Mouse (Mus musculus) layer of hippocampus, adult 9-11 months (tissue): ENCODE measurements at regions not wholly inside any gene's neighbourhood (a gene's known extent, or its start where the extent isn't known, plus 50 kb on each side); places are given as distances from the start of the nearest gene placed in this dataset.

Experiments used
- DNase-seq: peaks from one replicate; pipeline ENCODE4 v3.0.0; 2022

DNA sequence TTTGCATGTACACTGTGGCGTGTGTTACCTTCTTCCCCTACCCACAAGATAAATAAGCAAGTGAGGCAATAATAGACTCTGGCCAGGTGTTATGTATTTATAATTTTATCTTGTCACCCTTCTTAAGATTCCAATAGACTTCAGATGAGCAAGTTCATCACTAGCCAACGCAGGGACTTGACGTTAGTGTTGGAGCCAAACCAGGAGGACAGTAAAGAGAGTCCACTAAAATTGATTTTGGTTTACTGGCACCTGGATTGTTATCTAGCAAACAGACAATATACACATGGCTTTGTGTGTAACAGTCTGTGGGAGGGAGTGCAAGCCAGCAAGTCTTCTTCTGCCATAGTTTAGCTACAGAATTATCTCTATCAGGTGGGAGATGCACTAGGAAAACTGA is 236.0 kb downstream of the Ndfip2 start:
- no peak for DNase-seq

DNA sequence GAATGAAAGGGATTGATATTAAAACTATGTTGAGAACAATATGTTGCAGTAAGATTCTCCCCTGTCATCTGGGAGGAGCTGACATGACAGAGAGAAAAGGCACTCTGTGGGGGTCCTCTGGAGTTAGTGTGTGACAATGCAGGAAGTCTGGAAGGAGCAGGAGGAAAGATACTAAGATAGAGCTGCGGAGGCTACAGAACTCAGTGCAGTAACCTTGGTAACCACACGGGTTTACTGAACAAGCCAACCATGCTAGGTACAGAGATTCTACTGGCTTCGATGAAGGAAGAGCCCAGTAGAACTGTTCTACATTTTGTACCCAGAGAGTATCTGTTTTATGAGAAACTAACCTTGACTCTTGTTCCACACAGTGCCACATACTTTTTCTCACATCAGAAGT is 231.8 kb downstream of the Ndfip2 start:
- no peak for DNase-seq

DNA sequence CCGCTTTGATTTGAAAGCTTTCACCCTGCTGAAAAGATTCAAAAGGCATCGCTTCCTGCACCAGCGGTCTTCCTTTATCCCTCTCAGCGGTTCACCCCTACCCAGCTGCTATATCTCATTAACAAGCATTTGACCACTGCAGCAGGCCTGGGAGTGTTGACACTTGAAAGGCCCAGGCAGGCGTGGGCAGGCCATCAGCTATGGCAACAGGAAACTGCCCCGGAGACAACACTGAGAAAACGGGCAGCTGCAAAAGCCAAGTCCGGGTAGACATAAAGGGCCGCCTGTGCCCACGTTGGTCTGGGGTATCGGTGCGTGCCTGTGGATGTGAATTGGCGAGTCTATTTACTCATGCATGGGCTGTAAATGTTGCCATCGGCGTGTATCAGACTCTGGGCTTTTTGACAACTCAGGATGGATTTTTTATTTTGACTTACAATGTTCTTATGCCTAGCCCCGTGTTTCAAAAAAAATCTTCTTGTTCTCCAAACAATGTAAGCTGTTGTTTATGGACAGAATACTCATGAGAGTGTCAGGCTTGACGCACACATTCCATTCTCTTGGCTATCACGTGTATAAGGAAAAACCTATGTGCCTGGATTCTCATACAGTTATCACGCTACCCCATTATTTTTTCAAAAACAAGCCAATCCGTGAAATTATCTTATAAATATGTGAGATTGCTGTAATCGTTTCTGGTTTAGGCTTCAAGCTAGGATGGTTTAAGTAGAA is 225.1 kb downstream of the Ndfip2 start:
- peak; percentile 36 for DNase-seq

DNA sequence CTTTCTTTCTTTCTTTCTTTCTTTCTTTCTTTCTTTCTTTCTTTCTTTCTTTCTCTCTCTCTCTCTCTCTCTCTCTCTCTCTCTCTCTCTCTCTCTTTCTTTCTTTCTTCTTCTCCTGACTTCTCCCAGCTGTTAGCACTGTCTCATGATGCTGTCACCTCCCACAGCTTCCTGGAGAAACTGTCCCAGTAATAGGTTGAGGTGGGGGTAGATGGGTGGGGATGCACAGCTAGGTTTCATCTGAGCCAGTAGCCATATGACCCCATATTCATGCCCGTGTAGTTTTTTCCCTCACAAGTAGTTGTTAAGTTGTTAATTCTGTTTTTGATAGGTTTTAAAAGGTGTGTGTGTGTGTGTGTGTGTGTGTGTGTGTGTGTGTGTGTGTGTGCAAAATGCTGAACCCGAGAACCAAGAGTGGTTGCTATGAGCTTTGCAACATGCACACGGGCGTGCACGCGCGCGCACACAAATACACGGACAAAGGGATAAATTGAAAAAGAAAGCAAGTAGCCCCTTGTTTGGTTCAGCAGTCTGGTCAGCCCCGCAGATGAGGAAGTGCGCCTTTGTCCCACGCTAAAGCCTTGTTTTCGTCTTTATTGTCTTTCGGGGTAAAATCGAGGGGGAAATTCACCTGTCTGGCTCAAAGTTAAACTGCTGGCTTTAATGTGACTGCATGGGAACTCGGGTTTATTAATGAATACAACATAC is 224.4 kb downstream of the Ndfip2 start:
- no peak for DNase-seq

DNA sequence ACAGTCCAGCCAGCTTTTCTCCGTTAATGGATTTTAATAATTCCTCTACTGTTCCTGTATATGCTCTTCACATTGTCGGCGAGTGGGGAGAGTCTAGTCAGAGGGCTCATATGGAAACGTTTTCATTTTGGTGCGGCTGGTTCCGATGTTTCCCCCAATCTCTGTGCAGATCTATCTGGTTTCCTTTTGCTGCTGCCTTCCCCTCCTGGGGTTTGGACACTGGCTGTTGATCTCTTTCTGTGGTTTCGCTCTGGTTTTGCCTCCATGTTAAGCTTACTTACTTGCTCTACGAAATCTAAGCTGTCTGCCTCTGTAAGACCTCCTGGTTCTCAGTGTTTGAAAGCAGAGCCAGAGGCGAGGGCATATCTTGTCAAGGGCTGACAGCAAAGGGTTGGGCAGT is 221.7 kb downstream of the Ndfip2 start:
- no peak for DNase-seq

DNA sequence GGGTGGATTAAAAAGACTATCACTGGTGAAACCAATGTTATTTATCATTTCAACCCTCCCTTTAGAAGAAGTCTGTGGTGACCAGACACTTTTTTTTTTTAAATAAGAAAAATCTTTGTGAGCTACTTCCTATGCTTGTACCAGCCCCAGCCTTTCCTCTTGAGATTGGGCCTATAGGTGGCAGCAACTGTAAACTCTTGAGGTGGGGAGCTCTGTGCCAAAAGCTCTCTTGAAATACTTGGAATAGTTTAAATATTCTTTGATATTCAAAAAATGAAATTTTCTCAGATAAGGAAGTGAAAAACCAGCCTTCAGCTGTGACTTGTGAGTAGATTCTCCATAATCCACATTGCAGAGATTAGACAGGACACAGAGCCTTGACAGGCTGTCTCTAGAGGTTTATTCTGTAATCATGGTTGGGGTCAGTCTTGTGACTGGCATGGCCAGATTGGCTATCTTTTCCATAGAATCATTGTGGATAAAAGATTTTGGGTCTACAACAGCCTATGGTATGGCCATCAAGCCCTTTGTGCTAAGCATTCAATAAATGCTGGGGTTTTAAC is 216.7 kb downstream of the Ndfip2 start:
- peak; percentile 31 for DNase-seq

DNA sequence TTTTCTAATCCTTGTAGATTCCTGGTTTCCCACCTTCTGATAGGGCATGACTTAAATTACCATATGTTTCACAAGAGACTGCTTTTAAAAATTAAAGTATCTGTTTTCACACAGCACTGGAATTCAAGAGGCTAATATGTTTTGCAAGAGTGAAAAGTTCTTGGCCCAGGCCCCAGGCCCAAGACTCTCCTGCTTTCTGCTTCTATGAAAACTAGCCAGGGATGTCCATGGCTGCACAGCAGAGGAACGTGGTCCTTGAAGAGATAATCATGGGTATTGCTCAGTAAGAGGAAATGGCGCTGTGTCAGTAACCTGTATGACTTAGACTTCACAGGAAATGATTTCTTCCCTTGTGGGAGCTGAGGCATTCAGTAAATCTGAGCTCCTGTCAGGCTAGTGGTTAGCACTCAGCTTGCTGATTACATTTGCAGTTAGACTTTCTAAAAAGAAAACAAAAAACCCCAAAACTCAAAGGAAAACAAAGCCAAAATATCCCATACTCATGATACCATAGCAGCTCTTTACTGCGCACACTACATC is 190.6 kb downstream of the Ndfip2 start:
- no peak for DNase-seq

DNA sequence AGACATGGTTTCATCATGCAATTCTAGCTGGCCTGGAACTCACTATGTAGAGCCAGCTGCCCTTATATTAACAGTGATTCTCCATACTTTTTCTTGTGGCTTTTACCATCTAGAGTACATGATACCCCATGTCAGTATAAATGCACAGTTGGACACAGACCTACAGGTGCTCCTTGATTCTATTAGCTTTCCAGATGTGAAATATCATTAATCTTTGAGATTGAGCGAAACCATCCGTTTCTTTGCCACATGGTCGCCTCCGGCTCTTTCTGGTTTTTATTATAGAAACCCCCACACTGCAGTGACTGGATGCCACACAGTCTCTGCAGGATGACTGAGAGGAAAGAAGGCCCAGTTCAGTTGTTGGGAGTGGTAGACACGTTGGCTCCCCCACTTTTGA is 188.7 kb downstream of the Ndfip2 start:
- DNase-seq, result no peak

DNA sequence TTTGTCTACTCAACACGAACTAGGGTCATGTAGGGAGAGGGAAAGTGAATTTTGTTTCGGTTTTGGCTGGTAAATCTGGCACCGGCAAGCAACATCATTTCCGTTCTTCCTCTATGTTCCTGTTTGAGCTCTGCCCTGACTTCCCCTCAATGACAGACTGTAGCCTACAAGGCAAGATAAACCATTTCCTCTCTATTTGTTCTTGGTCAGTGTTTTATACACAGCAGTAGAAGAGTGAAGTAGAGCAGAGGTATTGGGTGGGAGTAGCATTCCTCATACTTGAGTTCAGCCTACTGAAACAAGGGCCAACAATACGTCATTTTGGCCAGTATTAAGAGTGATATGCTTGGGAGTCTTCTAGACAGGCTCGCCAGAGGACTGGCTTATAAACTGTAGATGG is 177.0 kb downstream of the Ndfip2 start:
- no peak for DNase-seq

DNA sequence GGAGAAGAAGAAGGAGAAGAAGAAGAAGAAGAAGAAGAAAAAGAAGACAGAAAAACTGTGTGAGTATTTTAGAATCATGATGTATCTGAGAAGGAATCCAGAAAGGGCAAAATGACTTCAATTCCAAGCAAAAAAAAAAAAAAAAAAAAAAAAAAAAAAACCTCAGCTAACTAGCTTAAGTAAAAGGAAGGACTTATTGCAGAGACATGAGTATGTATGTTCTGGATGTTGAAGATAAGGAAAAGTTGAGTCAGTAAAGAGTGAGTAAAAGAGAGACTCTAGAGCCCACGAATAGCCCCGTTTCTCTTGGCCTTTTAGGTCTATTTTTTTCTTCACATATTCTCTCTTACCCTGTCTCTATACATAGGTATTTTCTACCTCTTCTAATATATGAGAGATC is 175.1 kb downstream of the Ndfip2 start:
- DNase-seq, result no peak

DNA sequence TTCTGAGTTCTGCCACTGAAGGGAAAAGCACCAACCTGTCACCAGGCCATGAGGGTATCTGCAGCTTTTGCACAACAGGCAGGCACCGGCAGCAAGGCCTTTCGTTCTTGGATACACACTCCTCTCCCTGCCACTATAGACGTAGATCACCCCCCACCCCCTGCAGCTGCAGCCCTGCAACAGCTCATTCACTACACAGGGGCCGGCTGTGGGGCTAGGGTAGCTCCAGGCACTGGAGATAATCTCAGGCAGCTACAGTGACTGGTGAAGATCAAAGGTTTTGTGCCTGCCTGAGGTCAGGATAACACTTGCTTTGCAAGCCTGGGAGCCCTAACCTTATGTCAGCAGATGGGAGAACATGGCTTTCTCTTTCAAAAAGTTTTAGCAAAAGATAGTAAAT is 174.3 kb downstream of the Ndfip2 start:
- no peak for DNase-seq

DNA sequence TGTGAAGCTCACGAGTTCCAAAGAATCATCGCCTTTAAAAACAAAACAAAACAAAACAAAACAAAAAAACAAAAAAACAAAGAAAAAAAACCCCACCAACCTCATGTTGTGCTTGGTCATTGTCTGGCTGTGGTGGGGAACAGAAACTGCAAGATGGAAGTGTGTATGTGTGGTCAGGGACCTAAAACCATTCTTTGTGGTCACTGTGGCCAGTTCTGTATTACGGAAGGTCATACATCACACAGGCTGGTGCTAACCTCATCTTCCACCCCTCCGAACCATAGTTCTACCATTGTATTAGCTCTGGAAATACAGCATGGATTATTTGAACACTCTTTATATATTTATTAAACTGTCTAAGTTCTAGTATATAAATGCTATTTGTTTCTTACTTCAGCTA is 173.2 kb downstream of the Ndfip2 start:
- DNase-seq, result no peak

DNA sequence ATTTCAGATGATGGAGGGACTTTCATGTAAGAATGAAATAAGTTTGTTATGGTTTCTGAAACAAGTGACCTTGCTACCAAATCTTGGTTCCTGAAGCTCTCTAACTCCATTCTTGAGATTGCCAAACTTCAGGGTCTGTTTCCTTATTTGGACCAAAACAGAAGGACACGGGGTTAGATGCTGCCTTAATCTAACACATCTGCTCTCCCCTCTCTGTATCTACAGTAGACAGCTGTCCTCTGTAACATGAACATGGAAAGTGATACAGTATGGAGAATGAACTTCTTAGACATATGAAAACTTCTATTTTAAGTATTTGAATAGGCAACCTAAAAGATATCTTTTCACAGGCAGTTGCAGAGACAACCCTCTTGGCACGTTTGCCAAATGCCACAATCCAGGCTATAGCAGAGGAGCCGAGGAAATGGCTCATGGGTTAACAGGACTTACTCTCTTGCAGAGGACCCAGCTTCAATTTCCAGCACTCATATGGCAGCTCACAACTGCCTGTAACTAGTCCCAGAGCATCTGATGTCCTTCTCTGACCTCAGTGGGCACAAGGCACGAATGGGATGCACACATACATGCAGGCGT is 171.4 kb downstream of the Ndfip2 start:
- no peak for DNase-seq

DNA sequence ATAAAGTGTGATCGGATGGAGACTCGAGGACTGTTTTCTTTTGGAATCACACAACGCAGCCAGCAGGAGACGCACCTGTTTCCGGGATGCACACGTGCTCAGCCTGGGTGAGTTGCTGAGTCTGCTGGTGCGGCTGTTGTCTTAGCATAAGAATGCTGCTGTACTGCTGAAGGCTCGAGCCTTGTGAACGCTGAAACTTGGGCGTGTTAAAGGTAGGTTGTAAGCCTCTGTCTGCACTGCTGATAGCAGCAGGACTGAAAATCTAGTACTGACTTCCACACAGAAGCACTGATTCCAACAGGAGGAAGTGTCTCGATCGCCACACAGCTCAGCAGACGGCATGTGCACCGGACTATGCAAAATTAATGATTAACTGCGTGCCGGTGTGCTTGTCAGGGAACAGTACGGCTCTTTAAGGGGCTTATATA is 169.1 kb downstream of the Ndfip2 start:
- peak; percentile 23 for DNase-seq

DNA sequence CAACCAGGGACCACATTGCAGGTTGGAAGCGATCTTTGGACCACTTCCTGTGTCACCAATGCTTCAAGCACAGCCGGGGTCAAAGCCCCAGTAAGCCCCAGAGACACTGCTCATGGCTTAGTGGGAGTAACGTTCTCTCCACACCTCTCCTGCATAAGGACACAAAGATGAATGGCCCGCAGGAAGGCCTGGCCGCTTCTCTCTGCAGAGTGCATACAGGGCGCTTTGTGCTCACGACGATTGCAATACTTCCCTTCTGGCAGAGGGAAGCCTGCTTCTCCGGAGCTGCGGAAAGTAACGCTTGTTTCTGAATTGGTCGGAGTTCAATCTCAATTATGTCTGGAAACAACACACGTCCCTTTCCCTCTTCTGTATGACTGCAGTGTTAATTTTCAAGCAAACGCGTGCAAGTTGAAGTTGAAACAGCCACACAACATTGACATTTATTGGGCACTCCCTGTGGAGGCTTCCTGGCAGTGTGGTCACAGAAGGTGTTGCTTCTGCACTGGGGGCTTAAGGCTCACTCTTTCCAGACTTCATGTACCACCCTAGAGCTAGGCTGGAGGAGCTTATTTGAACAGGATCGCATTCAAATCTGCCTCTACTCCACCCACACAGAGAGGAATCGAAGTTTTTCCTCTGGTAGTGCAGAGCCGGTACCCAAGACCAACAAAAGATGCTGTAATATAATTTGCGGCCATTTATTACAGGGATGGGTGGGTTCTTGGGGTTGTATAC is 168.4 kb downstream of the Ndfip2 start:
- no peak for DNase-seq

DNA sequence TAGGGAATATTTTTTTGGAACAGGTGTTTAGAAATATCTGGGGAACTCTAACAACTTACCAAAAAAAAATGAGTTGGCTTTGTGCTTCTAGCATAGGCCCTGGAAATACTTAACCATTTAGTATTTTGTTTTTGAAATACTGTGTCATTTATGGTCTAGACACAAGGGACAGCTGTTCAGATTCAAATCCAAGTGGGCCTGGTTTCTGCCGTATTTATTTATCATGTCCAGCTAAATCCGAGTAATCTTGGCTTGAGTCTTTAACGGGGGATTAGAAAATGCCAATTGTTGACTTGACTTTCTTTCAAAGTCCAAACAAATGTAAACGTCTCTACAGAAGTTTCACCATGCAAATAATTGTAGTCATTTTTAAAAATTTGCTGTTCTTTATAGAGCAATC is 159.6 kb downstream of the Ndfip2 start:
- DNase-seq, result no peak

DNA sequence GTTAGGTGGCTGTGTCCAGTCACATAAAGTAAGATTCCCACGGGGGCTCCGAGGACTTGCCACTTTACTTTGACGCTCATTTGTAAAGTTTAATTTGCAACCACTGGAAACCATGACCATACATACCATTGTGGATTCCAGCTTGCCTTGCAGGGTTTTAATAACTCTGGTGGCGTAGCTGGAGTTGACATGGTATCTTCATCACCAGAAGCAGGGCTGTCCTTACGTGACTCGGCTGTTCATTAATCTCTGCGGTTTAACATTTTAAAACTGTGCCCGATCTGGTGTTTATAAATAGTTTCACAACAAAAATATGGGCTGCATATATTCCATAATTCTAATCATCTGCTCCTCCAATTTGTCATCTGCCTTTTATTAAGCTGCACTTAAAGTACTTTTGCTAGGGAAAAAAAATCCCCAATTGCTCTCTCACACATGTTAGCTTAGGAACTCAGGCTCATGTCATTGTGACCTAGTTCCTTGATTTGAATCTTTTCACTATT is 159.1 kb downstream of the Ndfip2 start:
- DNase-seq, result no peak

DNA sequence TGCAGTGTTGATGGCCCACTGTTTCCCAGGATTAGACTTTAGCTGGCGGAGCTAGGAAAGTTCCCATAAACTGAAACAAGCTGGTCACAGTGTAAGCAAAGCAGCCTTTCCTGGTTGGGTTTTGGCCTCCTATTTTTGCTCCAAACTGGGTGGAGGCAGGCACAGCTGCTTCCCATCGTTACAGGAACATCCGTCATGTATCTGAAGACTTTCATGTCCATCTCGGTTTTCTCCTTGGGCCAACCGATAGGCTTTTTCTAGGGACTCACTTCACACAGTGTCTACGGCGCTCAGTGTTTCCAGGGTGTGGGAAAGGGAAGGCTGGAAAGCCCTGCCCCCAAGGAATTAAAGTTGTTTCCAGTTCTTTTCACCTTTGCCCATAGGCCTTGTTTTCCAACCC is 158.6 kb downstream of the Ndfip2 start:
- DNase-seq, result no peak

DNA sequence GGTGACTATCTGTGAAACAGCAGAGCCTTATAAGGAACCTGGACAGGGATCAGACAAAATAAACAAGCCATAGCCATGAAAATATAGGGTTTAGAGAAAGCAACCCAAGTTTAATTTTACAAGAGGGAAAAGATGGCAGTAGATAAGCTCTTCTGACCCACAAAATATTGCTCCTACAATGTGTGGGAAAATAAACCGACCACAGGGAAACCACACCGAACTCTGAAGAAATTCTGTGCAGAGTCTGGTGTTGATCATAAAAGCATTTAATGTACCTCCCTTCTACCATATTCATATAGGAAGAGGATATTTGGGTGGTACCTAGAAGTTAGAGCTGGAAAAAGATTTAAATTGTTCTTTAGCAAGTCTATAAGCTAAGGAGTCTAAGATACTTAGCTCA is 146.3 kb downstream of the Ndfip2 start:
- DNase-seq, result no peak

DNA sequence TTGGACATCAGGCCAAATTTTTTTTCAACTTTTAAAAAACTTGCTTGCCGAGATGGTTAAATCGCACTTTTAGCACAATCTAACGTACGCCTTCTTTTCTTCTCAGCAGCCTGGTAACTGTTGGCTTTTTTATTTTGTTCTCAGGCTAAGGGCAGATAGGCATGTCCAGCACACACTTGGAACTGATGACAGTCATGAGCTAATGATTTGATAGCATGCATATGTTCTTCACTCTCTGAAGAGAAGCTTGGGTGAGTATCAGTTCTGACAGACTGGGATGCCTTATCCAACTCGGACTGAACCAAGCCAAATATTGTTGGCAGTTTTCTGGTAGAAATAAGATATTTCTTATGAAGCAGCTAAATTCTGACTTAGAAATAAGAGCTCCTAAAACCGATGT is 145.9 kb downstream of the Ndfip2 start:
- DNase-seq, result no peak

DNA sequence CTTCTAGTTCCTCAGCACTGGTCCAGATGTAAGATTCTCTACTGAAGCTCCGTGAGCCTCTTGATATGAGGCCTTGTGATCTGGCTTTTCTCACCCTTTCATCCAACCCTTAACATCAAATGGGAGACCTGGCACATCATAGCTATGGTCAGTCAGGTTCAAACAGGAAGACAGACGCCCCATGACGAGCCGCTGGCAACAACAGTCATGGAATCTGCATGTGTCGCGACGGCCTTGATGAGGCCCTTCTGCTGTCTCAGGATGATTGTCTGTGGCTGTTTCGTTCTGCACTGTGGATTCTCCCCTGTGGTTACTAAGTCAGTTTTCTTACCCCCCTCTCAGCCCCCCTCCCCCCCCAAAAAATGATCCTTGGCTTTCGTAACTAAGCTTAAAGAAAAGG is 144.9 kb downstream of the Ndfip2 start:
- DNase-seq, result no peak

DNA sequence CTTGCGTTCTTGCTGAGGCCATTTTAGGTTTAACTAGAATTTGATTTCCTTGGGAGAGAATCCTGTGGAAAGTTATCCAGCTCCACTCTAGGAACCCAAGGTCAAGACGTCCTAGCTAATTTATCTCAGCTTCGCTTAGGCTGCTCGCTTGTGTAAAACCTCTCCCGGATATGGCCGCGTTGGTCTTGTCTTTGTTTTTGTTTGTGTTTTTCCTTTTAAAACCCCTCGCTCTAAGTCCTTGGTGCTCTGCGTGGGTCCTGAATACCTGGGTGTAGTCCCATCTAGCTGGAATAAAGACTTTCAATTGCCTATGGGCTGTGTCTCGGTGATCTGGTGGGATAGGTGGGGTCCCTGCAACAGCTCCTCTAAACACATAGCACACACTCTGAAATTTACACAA is 144.2 kb downstream of the Ndfip2 start:
- no peak for DNase-seq

DNA sequence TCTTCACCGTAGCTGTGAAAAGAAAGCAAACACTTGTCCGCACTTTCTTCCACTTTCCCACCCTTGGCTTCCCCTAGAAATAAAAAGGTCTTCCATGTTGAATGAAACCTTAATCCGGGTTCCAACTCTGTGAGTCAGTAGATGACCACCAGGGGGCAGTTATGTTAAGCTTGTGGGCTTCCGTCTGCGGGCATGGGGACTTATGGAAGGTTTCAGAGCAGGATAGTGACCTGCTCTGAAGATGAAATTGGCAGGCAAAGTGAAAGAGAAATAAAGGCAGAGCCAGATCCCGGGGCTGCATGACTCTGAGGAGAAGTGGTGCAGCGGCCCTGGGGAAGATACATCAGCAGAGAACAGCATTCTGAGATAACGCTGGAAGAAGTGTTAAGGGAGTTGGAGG is 139.1 kb downstream of the Ndfip2 start:
- DNase-seq, result peak; percentile 55
